Mouse (Mus musculus) cerebellum, adult 2 months (tissue): ENCODE results near the gene Dse.

ENCODE experiments used
- CTCF ChIP-seq: fragments of 200-500 bp; IDR thresholded peaks from 2 replicates; pipeline ENCODE4 v1.5.1; 2011; ENCODE audit warnings: low read depth, mild to moderate bottlenecking, control low read depth, low read length, moderate library complexity, borderline replicate concordance; ENCODE audit not compliant: insufficient read depth
- POLR2A ChIP-seq: fragments of 200-500 bp; IDR thresholded peaks from 2 replicates; pipeline ENCODE4 v1.6.1; 2011; ENCODE audit warnings: low read length, control low read depth, borderline replicate concordance; ENCODE audit not compliant: insufficient read depth

DNA sequence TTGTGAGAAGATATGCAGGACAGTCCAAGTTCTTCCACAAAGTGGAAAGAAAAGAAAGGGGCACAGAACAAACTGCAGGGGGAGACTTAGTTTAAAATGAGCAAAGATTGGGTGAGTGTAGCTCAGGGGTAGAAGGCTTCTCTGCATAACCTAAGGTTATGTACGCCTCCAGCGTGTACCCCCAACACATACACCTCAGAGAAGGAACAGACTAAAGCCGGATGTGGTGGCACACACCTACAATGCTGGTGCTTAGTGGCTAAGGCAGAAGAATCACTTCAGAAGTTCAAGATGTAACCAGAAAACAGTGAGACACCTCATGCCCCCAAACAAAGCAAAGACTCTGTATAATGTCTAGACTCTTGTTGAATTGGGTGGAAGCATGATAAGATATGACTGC lies 36.3 kb downstream of the Dse start:
- TF ChIP-seq CTCF (no peak), POLR2A (no peak)
